Mouse (Mus musculus): Measurements from ENCODE around the gene Cyp1b1. TPM values are rescaled to one million over a fixed set of nuclear protein-coding genes. Genes with fewer than 3 reads are reported as not detected.

Gene Cyp1b1
- polyA plus RNA-seq, 1 experiment from 2014 or later = 10.1 TPM

DNA sequence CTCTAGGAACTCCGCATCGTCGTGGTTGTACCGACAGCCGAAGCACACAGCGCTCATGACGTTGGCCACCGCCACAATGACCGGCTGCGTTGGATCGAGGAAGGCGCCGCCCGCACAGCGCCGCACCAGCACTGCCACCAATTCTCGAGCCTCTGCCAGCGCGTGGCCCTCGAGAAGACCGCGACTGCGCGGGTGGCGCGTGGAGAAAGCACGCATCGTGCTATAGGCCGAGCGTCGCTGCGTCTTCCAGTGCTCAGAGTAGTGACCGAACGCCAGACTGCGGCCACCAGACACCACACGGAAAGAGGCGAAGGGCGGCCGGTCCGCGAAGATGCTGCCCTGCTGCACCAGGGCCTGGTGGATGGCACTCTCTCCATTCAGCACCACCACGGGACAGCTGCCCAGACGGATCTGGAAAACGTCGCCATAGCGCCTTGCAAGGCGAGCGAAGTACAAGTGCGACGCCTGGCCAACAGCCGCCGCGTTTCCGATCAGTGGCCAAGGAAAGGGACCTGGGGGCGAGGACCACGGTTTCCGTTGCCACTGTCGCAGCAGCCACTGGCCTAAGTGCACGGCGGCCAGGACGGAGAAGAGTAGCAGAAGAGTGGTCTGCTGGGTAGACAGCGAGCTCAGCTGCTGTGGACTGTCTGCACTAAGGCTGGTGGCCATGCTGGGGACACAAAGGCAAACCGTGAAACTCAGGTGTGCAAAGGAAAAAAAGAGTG is 1.1 kb downstream of the Cyp1b1 start:
- H3K27ac ChIP-seq = no peak overlapping the region
- no peaks in the 10 kb centered on the region for H3K9me3 ChIP-seq
- H3K27me3 ChIP-seq = peaks cover 54% of the 10 kb centered on the region
- H3K9ac ChIP-seq = peak overlapping the region; percentile 42
- H3K36me3 ChIP-seq = no peaks in the 10 kb centered on the region
- peaks cover 23% of the 10 kb centered on the region for H3K4me1 ChIP-seq
- under 1% methylated on average over 63 of the region's 63 CpGs for WGBS
- no peak for ATAC-seq (ENCODE audit: insufficient number of reproducible peaks, insufficient read depth, low FRiP score, low TSS enrichment)
- H3K4me2 ChIP-seq (replicated peaks) = peak overlapping the region; percentile 89
- H3K4me3 ChIP-seq = peak overlapping the region; percentile 44

GRCm38 (mm10) chr17:79713276-79713642 is 1.6 kb downstream of the Cyp1b1 start:
- peak overlapping the region; percentile 89 for H3K4me2 ChIP-seq (replicated peaks)
- H3K27ac ChIP-seq = no peak overlapping the region
- H3K36me3 ChIP-seq = no peaks in the 10 kb centered on the region
- H3K27me3 ChIP-seq = peaks cover 51% of the 10 kb centered on the region
- H3K4me3 ChIP-seq = peak overlapping the region; percentile 44
- WGBS = under 1% methylated on average over 24 of the region's 24 CpGs
- H3K4me1 ChIP-seq = peaks cover 23% of the 10 kb centered on the region
- ATAC-seq (ENCODE audit: insufficient number of reproducible peaks, insufficient read depth, low FRiP score, low TSS enrichment) = no peak
- no peaks in the 10 kb centered on the region for H3K9me3 ChIP-seq
- H3K9ac ChIP-seq = peak overlapping the region; percentile 42

GRCm38 (mm10) chr17:79712536-79712935 is 2.3 kb downstream of the Cyp1b1 start:
- Histone ChIP-seq H3K27ac (no peak overlapping the region), H3K4me1 (peaks cover 23% of the 10 kb centered on the region), H3K36me3 (no peaks in the 10 kb centered on the region), H3K4me3 (0 out of 2 replicates have a peak overlapping the region, but pooled peaks have one; percentile 44), H3K9me3 (no peaks in the 10 kb centered on the region), H3K4me2 (replicated peaks) (peak overlapping the region; percentile 89), H3K9ac (no peak overlapping the region), H3K27me3 (peaks cover 46% of the 10 kb centered on the region)
- WGBS = 4% methylated on average over 9 of the region's 9 CpGs
- no peak for ATAC-seq (ENCODE audit: insufficient number of reproducible peaks, insufficient read depth, low FRiP score, low TSS enrichment)

- no peak for ATAC-seq (ENCODE audit: insufficient number of reproducible peaks, insufficient read depth, low FRiP score, low TSS enrichment)
- H3K4me1 ChIP-seq = peaks cover 23% of the 10 kb centered on the region
- H3K9ac ChIP-seq = no peak overlapping the region
- peaks cover 40% of the 10 kb centered on the region for H3K27me3 ChIP-seq
- no peaks in the 10 kb centered on the region for H3K9me3 ChIP-seq
- no peak overlapping the region for H3K27ac ChIP-seq
- H3K4me3 ChIP-seq = 0 out of 2 replicates have a peak overlapping the region, but pooled peaks have one; percentile 44
- no peaks in the 10 kb centered on the region for H3K36me3 ChIP-seq
- 12% methylated on average over 6 of the region's 6 CpGs for WGBS
- peak overlapping the region; percentile 89 for H3K4me2 ChIP-seq (replicated peaks)
Observed at GRCm38 (mm10) chr17:79711944-79712343, 2.9 kb downstream of the Cyp1b1 start.

DNA sequence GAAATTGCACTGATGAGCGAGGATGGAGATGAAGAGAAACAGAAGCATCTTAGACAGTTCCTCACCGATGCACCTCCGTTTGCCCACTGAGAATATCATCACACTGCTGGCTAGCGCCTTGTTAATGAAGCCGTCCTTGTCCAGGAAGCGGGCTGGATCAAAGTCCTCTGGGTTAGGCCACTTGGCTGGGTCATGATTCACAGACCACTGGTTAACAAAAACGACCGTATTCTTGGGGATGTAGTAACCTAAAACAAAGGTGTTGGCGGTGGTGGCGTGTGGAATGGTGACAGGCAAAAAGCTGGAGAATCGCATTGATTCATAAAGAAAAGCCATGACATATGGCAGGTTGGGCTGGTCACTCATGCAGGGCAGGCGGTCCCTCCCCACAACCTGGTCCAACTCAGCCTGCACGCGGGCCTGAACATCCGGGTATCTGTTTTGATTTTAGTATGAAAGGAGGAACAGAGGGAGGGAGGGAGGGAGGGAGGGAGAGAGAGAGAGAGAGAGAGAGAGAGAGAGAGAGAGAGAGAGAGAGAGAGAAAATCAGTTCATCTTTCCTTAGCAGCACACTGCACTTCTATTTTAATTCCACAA is 4.5 kb downstream of the Cyp1b1 start:
- no peaks in the 10 kb centered on the region for H3K36me3 ChIP-seq
- 7% methylated on average over 15 of the region's 15 CpGs for WGBS
- peaks cover 39% of the 10 kb centered on the region for H3K27me3 ChIP-seq
- no peak overlapping the region for H3K9ac ChIP-seq
- no peak overlapping the region for H3K27ac ChIP-seq
- H3K4me3 ChIP-seq = no peak overlapping the region
- H3K4me2 ChIP-seq (replicated peaks) = peak overlapping the region; percentile 7; the same call in 1 of the 2 replicates
- H3K4me1 ChIP-seq = peaks cover 23% of the 10 kb centered on the region
- H3K9me3 ChIP-seq = no peaks in the 10 kb centered on the region
- ATAC-seq (ENCODE audit: insufficient number of reproducible peaks, insufficient read depth, low FRiP score, low TSS enrichment) = no peak

DNA sequence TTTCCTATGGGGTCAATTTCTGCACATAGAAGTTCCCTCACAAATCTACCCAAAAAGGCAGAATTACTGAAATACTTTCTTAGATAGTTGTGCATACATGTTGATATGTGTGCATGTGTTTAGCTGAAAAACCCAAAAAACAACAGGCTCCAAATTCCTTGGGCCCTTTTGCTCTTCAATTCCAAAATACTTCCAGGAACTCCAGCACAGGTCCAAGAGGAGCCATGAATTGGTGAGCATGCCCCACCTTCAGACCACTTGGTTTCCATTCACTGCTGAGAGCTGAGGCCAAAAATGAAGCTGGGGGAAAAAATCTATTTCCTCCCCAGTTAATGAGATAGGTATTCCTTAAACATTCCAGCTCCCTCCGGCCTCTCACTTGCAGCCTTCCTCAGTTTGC is 5.1 kb downstream of the Cyp1b1 start:
- no peak for ATAC-seq (ENCODE audit: insufficient number of reproducible peaks, insufficient read depth, low FRiP score, low TSS enrichment)
- no peaks in the 10 kb centered on the region for H3K9me3 ChIP-seq
- H3K27me3 ChIP-seq = peaks cover 33% of the 10 kb centered on the region
- peaks cover 19% of the 10 kb centered on the region for H3K4me1 ChIP-seq
- no peak overlapping the region for H3K9ac ChIP-seq
- no peak overlapping the region for H3K4me3 ChIP-seq
- WGBS = 47% methylated on average over 1 of the region's 1 CpGs
- no peaks in the 10 kb centered on the region for H3K36me3 ChIP-seq
- H3K27ac ChIP-seq = no peak overlapping the region
- no peak overlapping the region for H3K4me2 ChIP-seq (replicated peaks)

DNA sequence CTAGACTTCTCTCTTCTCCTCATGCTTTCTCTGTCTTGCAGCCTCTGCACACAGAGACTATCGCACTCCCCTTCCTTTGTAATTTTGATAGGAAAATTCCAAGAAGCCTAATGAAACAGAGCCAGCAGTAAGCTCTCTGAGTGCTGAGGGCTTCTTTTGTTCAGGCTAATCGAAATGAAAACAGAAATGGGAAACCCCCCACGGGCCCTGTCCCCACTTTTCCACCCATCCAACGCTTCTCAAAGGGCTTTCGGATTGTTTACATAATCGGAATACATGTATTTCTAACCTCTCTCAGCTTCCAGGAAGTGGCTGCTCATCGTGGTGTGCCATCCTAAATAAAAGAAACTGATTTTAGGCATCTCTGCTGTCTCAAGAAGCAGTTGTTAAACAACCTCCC is 6.7 kb downstream of the Cyp1b1 start:
- Histone ChIP-seq H3K4me3 (no peak overlapping the region), H3K27ac (no peak overlapping the region), H3K9ac (no peak overlapping the region), H3K4me1 (peaks cover 6% of the 10 kb centered on the region), H3K27me3 (peaks cover 18% of the 10 kb centered on the region), H3K36me3 (no peaks in the 10 kb centered on the region), H3K4me2 (replicated peaks) (0 out of 2 replicates have a peak overlapping the region, but pooled peaks have one; percentile 14), H3K9me3 (no peaks in the 10 kb centered on the region)
- no peak for ATAC-seq (ENCODE audit: insufficient number of reproducible peaks, insufficient read depth, low FRiP score, low TSS enrichment)
- 7% methylated on average over 7 of the region's 7 CpGs for WGBS

DNA sequence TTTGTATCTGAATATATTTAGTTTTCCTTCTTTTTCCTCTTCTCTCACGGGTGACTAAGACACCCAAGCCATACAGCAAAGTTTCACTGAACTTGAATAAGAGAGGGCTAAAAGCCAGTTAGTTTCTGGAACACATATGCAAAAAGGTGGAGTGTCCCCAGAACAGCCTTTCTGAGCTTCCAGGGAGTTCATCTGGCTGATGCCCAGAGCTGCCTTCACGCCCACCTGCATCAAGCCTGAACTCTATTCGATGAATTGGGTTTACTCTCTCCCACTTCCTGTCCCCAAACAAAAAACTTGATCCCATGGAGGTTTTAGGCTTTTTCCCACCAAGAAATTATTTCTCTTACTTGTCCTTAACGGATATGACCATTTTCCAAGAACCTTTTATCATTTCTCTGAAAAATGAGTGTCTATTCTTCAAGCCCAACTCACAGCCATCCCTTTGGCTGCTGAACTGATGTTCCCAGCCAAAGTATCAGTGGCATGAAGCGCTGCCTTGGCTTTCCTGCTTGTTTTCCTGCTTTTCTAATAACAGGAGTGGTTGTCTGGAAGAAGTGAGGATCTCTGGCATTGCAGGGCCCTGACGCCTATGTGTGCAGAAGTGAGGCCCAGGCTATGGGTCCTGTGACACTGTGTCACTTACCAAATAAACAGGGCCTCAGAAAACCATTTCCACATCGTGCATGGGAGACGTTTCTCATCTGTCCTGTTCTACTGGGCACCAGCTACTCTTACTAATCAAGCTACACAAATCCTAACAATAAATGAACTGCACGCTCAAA is 9.0 kb downstream of the Cyp1b1 start:
- no peak for ATAC-seq (ENCODE audit: insufficient number of reproducible peaks, insufficient read depth, low FRiP score, low TSS enrichment)

DNA sequence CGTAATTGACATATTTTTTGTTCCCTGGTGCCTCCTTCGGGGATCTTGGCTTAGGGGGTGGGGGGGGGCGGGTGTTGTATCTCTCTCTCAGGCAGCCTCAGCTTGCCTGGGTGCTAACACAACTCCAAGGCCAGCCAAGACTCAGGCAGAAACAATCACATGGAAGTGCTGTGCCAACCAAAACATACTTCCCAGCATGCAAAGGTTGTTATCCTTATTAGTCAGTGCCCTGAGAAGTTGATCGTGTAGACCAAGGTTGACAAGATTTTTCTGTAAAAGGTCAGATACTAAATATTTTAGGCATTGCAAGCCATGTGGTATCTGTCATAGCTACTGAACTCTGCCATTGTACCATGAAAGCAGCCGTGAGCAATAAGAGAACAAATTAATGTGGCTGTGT is 14.0 kb downstream of the Cyp1b1 start:
- Histone ChIP-seq H3K4me2 (replicated peaks) (no peak overlapping the region), H3K9ac (no peak overlapping the region), H3K4me3 (no peak overlapping the region), H3K36me3 (no peaks in the 10 kb centered on the region), H3K4me1 (no peaks in the 10 kb centered on the region), H3K27me3 (no peaks in the 10 kb centered on the region), H3K27ac (no peak overlapping the region), H3K9me3 (no peaks in the 10 kb centered on the region)
- ATAC-seq (ENCODE audit: insufficient number of reproducible peaks, insufficient read depth, low FRiP score, low TSS enrichment) = no peak
- 73% methylated on average over 5 of the region's 5 CpGs for WGBS

More for the DNA sequence above, 9.0 kb downstream of the Cyp1b1 start:
- H3K9me3 ChIP-seq = no peaks in the 10 kb centered on the region
- H3K36me3 ChIP-seq = no peaks in the 10 kb centered on the region
- H3K4me3 ChIP-seq = no peak overlapping the region
- WGBS = 71% methylated on average over 9 of the region's 9 CpGs
- H3K4me2 ChIP-seq (replicated peaks) = no peak overlapping the region
- H3K9ac ChIP-seq = no peak overlapping the region
- H3K4me1 ChIP-seq = no peaks in the 10 kb centered on the region
- peaks cover 4% of the 10 kb centered on the region; the same call in 1 of the 2 replicates for H3K27me3 ChIP-seq
- no peak overlapping the region for H3K27ac ChIP-seq

GRCm38 (mm10) chr17:79699197-79699596 is 15.7 kb downstream of the Cyp1b1 start:
- Histone ChIP-seq H3K4me3 (no peak overlapping the region), H3K9me3 (no peaks in the 10 kb centered on the region), H3K9ac (no peak overlapping the region), H3K36me3 (no peaks in the 10 kb centered on the region), H3K27ac (no peak overlapping the region), H3K4me1 (no peaks in the 10 kb centered on the region), H3K27me3 (no peaks in the 10 kb centered on the region), H3K4me2 (replicated peaks) (no peak overlapping the region)
- ATAC-seq (ENCODE audit: insufficient number of reproducible peaks, insufficient read depth, low FRiP score, low TSS enrichment) = no peak
- 39% methylated on average over 1 of the region's 1 CpGs for WGBS

DNA sequence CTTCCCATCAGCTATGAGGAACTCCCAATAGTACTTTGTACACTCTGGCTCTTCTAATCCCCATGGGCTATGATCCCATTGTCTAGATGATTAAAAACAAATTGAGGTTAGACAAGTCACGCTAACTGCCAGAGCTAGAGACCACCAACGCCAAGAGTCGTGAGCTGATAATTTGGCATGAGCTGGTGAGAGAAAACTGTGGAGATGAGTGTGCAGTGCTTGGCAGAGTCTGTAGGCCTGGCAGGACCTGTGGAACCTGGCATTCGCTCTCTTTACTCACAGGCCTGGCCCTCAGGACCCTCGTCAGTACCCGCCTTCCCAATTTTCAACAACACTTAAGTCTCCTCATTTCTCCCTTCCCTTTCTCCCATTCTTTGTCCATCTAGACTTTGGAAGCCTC is 19.3 kb downstream of the Cyp1b1 start:
- no peak overlapping the region for H3K4me3 ChIP-seq
- no peaks in the 10 kb centered on the region for H3K27me3 ChIP-seq
- 89% methylated on average over 6 of the region's 6 CpGs for WGBS
- no peak overlapping the region for H3K27ac ChIP-seq
- H3K9ac ChIP-seq = no peak overlapping the region
- no peak overlapping the region for H3K4me2 ChIP-seq (replicated peaks)
- no peaks in the 10 kb centered on the region for H3K4me1 ChIP-seq
- ATAC-seq (ENCODE audit: insufficient number of reproducible peaks, insufficient read depth, low FRiP score, low TSS enrichment) = no peak
- no peaks in the 10 kb centered on the region for H3K9me3 ChIP-seq
- no peaks in the 10 kb centered on the region for H3K36me3 ChIP-seq

Measured in embryonic facial prominence, embryonic 12.5 days (tissue).